Mouse (Mus musculus): Measurements from ENCODE around the gene Lrfn4.

DNA sequence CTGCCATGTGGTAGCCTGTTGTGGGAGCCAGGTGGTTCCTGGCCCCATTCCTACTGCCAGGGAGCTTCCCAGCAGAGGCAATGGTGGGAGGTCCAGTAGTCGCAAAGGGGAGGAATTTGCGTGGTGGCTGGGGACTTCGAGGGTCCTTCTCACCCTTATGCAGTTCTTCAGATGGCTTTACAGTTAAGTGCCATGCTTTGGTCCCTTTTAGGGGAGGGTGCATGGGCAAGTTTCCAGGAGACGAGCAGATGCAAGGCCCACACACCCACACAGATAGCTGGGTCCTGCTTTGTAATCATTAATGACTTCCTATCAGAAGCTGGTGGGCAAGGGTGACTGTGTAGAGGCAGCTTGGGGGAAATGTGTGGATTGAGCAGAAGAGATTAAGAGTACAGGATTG, 1.1 kb upstream of the Lrfn4 start:
- no peak for TF ChIP-seq CTCF (IDR thresholded peaks at IDR 0.05; ENCODE audit: extremely low read depth, insufficient read length, insufficient replicate concordance, low read depth, low read length)
- TF ChIP-seq POLR2A (IDR thresholded peaks at IDR 0.05; ENCODE audit: low read depth, low read length) = no peak
